Mouse (Mus musculus): ENCODE measurements at regions not wholly inside any gene's neighbourhood (a gene's known extent, or its start where the extent isn't known, plus 50 kb on each side); places are given as distances from the start of the nearest gene placed in this dataset.
"Not testable (repeated sequence)": the region's sequence is repeated elsewhere in the genome, so short reads cannot be mapped to it uniquely, and the experiment has no call there.

GRCm38 (mm10) chr12:39634337-39634736 lies 403.5 kb downstream of the Arl4a start:
- Histone ChIP-seq H3K27ac (no peak overlapping the region), H3K4me3 (no peak overlapping the region), H3K9me3 (no peaks in the 10 kb centered on the region), H3K4me1 (no peaks in the 10 kb centered on the region), H3K36me3 (replicated peaks) (no peaks in the 10 kb centered on the region), H3K27me3 (ENCODE audit: poor library complexity, severe bottlenecking) (no peaks in the 10 kb centered on the region)
- WGBS: 71% methylated on average over 4 of the region's 4 CpGs
- DNase-seq (ENCODE audit: extremely low spot score, low spot score): no peak

GRCm38 (mm10) chr12:39621266-39621665 lies 416.6 kb downstream of the Arl4a start:
- no peak for DNase-seq (ENCODE audit: extremely low spot score, low spot score)
- WGBS: 83% methylated on average over 1 of the region's 1 CpGs
- H3K9me3 ChIP-seq: no peaks in the 10 kb centered on the region
- H3K27ac ChIP-seq: no peak overlapping the region
- no peaks in the 10 kb centered on the region for H3K4me1 ChIP-seq
- no peaks in the 10 kb centered on the region for H3K36me3 ChIP-seq (replicated peaks)
- H3K4me3 ChIP-seq: no peak overlapping the region
- no peaks in the 10 kb centered on the region for H3K27me3 ChIP-seq (ENCODE audit: poor library complexity, severe bottlenecking)

- no peak overlapping the region for H3K27ac ChIP-seq
- no peaks in the 10 kb centered on the region for H3K36me3 ChIP-seq (replicated peaks)
- no peak for DNase-seq (ENCODE audit: extremely low spot score, low spot score)
- no peak overlapping the region for H3K4me3 ChIP-seq
- no peaks in the 10 kb centered on the region for H3K27me3 ChIP-seq (ENCODE audit: poor library complexity, severe bottlenecking)
- no peaks in the 10 kb centered on the region for H3K9me3 ChIP-seq
- 78% methylated on average over 3 of the region's 3 CpGs for WGBS
- no peaks in the 10 kb centered on the region for H3K4me1 ChIP-seq
Observed at GRCm38 (mm10) chr12:39605289-39605688, 432.5 kb downstream of the Arl4a start.

DNA sequence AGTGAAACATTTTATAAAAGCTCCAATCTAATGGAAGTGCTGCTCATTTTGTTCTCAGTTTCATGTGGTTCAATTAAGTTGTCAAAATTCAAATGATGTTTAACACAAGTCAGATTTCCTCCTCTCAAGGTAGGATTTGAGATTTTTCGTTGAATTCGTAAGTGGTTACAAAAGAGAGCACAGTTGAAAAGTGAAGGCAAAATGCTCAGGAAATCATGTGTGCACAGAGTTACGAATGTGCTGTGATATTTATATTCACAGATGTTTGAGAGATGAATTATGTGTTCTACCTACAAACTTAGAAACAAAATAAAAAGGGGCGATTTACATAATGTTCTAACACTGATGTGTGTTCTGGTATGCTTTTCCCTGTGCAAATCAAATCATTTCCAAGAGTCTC lies 433.1 kb downstream of the Arl4a start:
- H3K27ac ChIP-seq: no peak overlapping the region
- DNase-seq (ENCODE audit: extremely low spot score, low spot score): no peak
- no peaks in the 10 kb centered on the region for H3K9me3 ChIP-seq
- H3K4me3 ChIP-seq: no peak overlapping the region
- 84% methylated on average over 4 of the region's 4 CpGs for WGBS
- no peaks in the 10 kb centered on the region for H3K4me1 ChIP-seq
- H3K27me3 ChIP-seq (ENCODE audit: poor library complexity, severe bottlenecking): no peaks in the 10 kb centered on the region
- no peaks in the 10 kb centered on the region for H3K36me3 ChIP-seq (replicated peaks)

GRCm38 (mm10) chr12:39594726-39595125 lies 443.1 kb downstream of the Arl4a start:
- Histone ChIP-seq H3K4me3 (no peak overlapping the region), H3K4me1 (no peaks in the 10 kb centered on the region), H3K27ac (no peak overlapping the region), H3K36me3 (replicated peaks) (no peaks in the 10 kb centered on the region), H3K27me3 (ENCODE audit: poor library complexity, severe bottlenecking) (no peaks in the 10 kb centered on the region), H3K9me3 (no peaks in the 10 kb centered on the region)
- WGBS: 74% methylated on average over 1 of the region's 1 CpGs
- DNase-seq (ENCODE audit: extremely low spot score, low spot score): no peak

- not testable (repeated sequence) for H3K9me3 ChIP-seq; H3K4me3 ChIP-seq; H3K4me1 ChIP-seq; H3K27me3 ChIP-seq (ENCODE audit: poor library complexity, severe bottlenecking); H3K27ac ChIP-seq; H3K36me3 ChIP-seq (replicated peaks); DNase-seq (ENCODE audit: extremely low spot score, low spot score)
Observed at GRCm38 (mm10) chr12:39593781-39594180, 444.0 kb downstream of the Arl4a start.

DNA sequence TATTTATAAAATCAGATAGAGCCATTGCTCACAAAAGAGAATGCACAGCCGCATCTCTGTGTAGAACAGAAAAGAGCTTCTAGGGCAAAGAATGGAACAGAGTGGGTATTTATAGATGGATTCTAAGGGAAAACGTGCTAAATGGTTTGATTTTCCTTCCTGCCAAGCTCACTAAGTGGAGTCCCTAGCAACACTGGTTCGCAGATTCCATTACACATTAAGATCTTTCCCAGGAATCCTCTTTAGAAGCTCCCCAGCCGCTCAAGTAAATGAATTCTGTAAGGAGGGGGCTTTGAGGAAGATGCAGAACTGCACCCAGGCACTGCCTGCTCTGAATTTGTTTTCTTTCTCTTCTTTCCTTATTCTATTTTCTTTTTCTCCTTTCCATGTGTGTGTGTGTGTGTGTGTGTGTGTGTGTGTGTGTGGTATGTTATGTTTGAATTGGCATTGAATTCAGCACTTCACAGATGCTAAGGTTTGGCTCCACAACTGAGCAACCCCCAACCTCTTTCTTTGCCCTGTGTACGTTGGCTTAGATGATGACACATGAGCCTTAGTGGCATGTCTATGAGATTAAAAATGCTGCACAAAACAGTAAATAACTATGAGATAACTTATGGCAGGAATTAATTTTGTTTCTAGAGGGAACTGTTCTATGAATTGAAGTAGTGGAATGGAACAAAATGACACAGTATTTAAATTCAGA lies 450.5 kb downstream of the Arl4a start:
- no peaks in the 10 kb centered on the region for H3K36me3 ChIP-seq (replicated peaks)
- H3K4me1 ChIP-seq: no peaks in the 10 kb centered on the region
- H3K27ac ChIP-seq: no peak overlapping the region
- H3K27me3 ChIP-seq (ENCODE audit: poor library complexity, severe bottlenecking): no peaks in the 10 kb centered on the region
- no peak for DNase-seq (ENCODE audit: extremely low spot score, low spot score)
- no peak overlapping the region for H3K4me3 ChIP-seq
- WGBS: 67% methylated on average over 5 of the region's 5 CpGs
- H3K9me3 ChIP-seq: no peaks in the 10 kb centered on the region

- no peaks in the 10 kb centered on the region for H3K27me3 ChIP-seq (ENCODE audit: poor library complexity, severe bottlenecking)
- 90% methylated on average over 4 of the region's 4 CpGs for WGBS
Observed at GRCm38 (mm10) chr12:39586163-39586562, 451.7 kb downstream of the Arl4a start.

DNA sequence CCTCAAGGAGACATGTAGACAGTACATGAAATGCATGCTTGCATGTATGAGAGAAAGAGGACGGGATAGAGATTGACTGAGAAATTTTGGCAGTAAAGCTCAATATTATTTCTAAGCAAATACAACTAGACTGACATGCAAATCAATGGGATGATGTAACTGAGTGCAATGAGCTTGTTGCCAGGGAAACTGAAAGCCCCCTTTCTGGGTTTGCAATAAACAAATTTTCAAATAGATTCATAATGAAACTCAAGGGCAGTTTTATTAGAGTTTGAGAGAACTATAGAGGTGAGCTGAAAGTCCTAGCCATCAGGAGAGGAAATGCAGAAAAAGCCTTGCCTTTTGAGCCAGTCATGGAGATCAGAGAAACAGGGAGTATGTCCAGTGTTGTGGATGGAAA lies 460.2 kb downstream of the Arl4a start:
- Histone ChIP-seq H3K27ac (no peak overlapping the region), H3K36me3 (replicated peaks) (no peaks in the 10 kb centered on the region), H3K27me3 (ENCODE audit: poor library complexity, severe bottlenecking) (no peaks in the 10 kb centered on the region), H3K4me3 (no peak overlapping the region), H3K4me1 (no peaks in the 10 kb centered on the region), H3K9me3 (no peaks in the 10 kb centered on the region)
- WGBS: 84% methylated on average over 1 of the region's 1 CpGs
- DNase-seq (ENCODE audit: extremely low spot score, low spot score): no peak

More at GRCm38 (mm10) chr12:39586163-39586562, 451.7 kb downstream of the Arl4a start:
- Histone ChIP-seq H3K9me3 (no peaks in the 10 kb centered on the region), H3K4me3 (no peak overlapping the region), H3K27ac (no peak overlapping the region), H3K4me1 (no peaks in the 10 kb centered on the region), H3K36me3 (replicated peaks) (no peaks in the 10 kb centered on the region)
- DNase-seq (ENCODE audit: extremely low spot score, low spot score): no peak

DNA sequence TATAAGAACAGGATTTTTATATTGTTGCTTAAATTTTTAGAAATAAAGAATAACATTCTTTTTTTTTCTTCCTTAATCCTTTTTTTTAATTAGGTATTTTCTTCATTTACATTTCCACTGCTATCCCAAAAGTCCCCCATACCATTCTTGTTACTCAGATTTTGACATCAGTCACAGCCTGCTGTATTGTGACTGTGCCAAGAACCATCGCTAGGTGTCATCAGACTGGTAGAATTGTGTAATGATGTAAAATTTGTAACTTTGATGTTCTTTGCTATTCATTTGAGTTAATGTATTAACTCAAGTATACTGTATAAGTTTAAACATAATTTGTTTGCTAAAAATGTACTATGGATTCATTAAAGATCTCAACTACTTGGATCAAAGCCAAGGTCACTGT lies 465.0 kb downstream of the Arl4a start:
- Histone ChIP-seq H3K27me3 (ENCODE audit: poor library complexity, severe bottlenecking) (no peaks in the 10 kb centered on the region), H3K36me3 (replicated peaks) (no peaks in the 10 kb centered on the region), H3K27ac (no peak overlapping the region), H3K9me3 (no peaks in the 10 kb centered on the region), H3K4me3 (no peak overlapping the region), H3K4me1 (no peaks in the 10 kb centered on the region)
- WGBS: 84% methylated on average over 1 of the region's 1 CpGs
- no peak for DNase-seq (ENCODE audit: extremely low spot score, low spot score)

- H3K4me1 ChIP-seq: no peaks in the 10 kb centered on the region
- no peaks in the 10 kb centered on the region for H3K36me3 ChIP-seq (replicated peaks)
- no peak overlapping the region for H3K27ac ChIP-seq
- WGBS: 90% methylated on average over 1 of the region's 1 CpGs
- DNase-seq (ENCODE audit: extremely low spot score, low spot score): no peak
- no peak overlapping the region for H3K4me3 ChIP-seq
- no peaks in the 10 kb centered on the region for H3K27me3 ChIP-seq (ENCODE audit: poor library complexity, severe bottlenecking)
- H3K9me3 ChIP-seq: no peaks in the 10 kb centered on the region
Observed at GRCm38 (mm10) chr12:39572147-39572546, 465.7 kb downstream of the Arl4a start.

GRCm38 (mm10) chr12:39560734-39561446 lies 476.9 kb downstream of the Arl4a start:
- 74% methylated on average over 4 of the region's 4 CpGs for WGBS
- Histone ChIP-seq H3K4me1 (no peaks in the 10 kb centered on the region), H3K27ac (no peak overlapping the region), H3K4me3 (no peak overlapping the region), H3K36me3 (replicated peaks) (no peaks in the 10 kb centered on the region), H3K27me3 (ENCODE audit: poor library complexity, severe bottlenecking) (no peaks in the 10 kb centered on the region), H3K9me3 (no peaks in the 10 kb centered on the region)
- no peak for DNase-seq (ENCODE audit: extremely low spot score, low spot score)

DNA sequence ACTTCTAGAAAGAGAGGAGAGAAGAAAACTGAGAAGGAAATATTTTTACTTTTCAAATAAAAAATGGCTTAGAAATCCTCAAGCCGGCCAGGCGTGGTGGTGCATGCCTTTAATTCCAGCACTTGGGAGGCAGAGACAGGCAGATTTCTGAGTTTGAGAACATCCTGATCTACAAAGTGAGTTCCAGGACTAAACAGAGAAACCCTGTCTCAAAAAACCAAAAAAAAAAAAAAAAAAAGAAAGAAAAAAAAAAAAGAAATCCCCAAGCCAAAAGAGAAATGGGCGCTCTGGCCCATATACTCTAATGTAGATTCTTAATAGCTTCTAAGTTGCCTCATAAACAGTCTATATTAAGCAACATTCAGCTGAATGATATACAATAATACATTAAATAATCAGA lies 479.3 kb downstream of the Arl4a start:
- Histone ChIP-seq H3K4me1 (no peaks in the 10 kb centered on the region), H3K36me3 (replicated peaks) (no peaks in the 10 kb centered on the region), H3K9me3 (no peaks in the 10 kb centered on the region), H3K27me3 (ENCODE audit: poor library complexity, severe bottlenecking) (no peaks in the 10 kb centered on the region), H3K27ac (no peak overlapping the region), H3K4me3 (no peak overlapping the region)
- no peak for DNase-seq (ENCODE audit: extremely low spot score, low spot score)
- WGBS: 98% methylated on average over 3 of the region's 3 CpGs
